Mouse (Mus musculus): Measurements from ENCODE around the gene Olfr984. TPM values are rescaled to one million over a fixed set of nuclear protein-coding genes. Genes with fewer than 3 reads are reported as not detected.

Olfr984 gene
- polyA plus RNA-seq, 2 experiments: not detected

DNA sequence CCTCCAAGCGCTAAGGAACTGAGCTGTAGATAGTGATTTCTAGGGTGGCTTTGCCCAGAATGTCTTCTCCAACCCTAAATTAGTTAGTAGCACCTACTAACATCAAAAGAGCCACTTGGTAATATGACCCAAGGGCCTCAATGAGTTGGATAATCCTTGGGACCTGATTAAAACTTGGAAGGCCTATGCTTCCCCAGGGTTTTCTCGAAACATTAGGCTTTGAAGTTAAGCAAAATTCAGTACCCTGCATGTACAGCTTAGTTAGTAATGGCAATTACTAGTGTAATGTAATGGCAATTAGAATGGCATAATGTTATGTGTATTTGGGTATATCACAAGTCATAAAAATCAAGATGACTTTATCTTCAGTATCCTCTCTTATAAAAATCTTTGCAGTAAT lies 20.5 kb downstream of the Olfr984 start, which contains the start of gene Olfr983:
Gene Olfr983, minus strand, starts transcription at position 101 of the 400 bp plus-strand sequence.
- Histone ChIP-seq H3K4me3 (replicated peaks; ENCODE audit: low read length) (no peak within 1 kb of the TSS), H3K36me3 (ENCODE audit: control insufficient read depth, insufficient read depth, low read length) (no peaks in the 10 kb centered on the region), H3K9me3 (ENCODE audit: control insufficient read depth, low read length) (no peaks in the 10 kb centered on the region), H3K4me2 (replicated peaks; ENCODE audit: low read depth, low read length, severe bottlenecking) (no peak within 1 kb of the TSS), H3K4me1 (ENCODE audit: control insufficient read depth, insufficient read depth, low read length) (no peaks in the 10 kb centered on the region), H3K9ac (ENCODE audit: low read depth, low read length, severe bottlenecking) (no peak within 1 kb of the TSS), H3K27ac (replicated peaks; ENCODE audit: low read depth, low read length) (no peak within 1 kb of the TSS), H3K27me3 (ENCODE audit: control insufficient read depth, insufficient read depth, low read length) (no peaks in the 10 kb centered on the region)
- DNase-seq (ENCODE audit: low spot score) (no peak), ATAC-seq (ENCODE audit: low FRiP score, low read depth) (no peak)
- 73% methylated on average over 2 of the region's 2 CpGs for WGBS
- TF ChIP-seq POLR2A (IDR thresholded peaks at IDR 0.05; ENCODE audit: borderline replicate concordance, extremely low read depth, insufficient read depth, insufficient read length): no peak

DNA sequence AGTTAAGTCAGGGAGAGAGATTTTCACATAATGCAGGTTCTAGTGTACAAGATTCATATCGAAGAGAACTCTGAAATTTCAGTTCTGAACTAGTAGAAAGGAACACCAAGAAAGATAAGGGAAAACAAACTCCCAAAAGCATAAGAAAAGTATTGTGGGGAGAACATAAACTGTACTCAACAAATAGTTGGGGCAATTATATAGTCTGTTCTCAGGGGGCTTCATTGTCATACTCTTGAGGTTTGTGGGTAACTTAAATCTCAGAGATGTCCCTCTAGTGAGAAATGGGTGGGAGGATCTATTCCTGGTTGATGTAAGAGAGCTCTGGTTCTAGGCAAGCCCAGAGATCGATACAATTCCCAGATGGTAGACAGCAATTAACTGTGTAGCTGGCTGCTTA lies 40.5 kb downstream of the Olfr984 start, which contains the start of gene Olfr982:
Gene Olfr982, plus strand, starts transcription at position 301 of the 400 bp plus-strand sequence.
- Histone ChIP-seq H3K9me3 (ENCODE audit: control insufficient read depth, low read length) (no peaks in the 10 kb centered on the region), H3K27me3 (ENCODE audit: control insufficient read depth, insufficient read depth, low read length) (no peaks in the 10 kb centered on the region), H3K4me3 (replicated peaks; ENCODE audit: low read length) (no peak within 1 kb of the TSS), H3K9ac (ENCODE audit: low read depth, low read length, severe bottlenecking) (no peak within 1 kb of the TSS), H3K4me1 (ENCODE audit: control insufficient read depth, insufficient read depth, low read length) (no peaks in the 10 kb centered on the region), H3K36me3 (ENCODE audit: control insufficient read depth, insufficient read depth, low read length) (no peaks in the 10 kb centered on the region), H3K4me2 (replicated peaks; ENCODE audit: low read depth, low read length, severe bottlenecking) (no peak within 1 kb of the TSS), H3K27ac (replicated peaks; ENCODE audit: low read depth, low read length) (no peak within 1 kb of the TSS)
- WGBS: 62% methylated on average over 2 of the region's 2 CpGs
- ATAC-seq (ENCODE audit: low FRiP score, low read depth): no peak
- no peak for DNase-seq (ENCODE audit: low spot score)
- TF ChIP-seq POLR2A (IDR thresholded peaks at IDR 0.05; ENCODE audit: borderline replicate concordance, extremely low read depth, insufficient read depth, insufficient read length): no peak

DNA sequence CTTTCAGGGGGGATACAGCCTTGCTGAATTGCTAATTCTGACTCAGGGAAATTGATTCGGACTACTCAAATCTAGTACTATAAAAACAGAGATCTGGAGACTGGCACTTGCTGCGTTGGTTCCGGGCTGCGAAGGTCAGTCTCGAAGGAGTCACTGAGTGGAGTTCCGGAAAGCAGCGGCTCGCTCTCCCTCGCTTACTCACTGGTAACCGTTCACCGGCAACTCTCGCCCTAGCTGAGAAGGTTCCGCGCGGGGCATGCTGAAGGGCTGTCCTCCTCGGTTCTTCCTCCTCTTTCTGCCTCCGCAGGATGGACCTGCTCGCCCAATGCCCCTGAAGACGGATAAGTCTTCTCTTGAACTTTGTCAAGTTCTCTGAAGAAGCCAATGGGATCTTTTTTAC lies 63.9 kb downstream of the Olfr984 start:
- Histone ChIP-seq H3K36me3 (ENCODE audit: control insufficient read depth, insufficient read depth, low read length) (no peaks in the 10 kb centered on the region), H3K27ac (replicated peaks; ENCODE audit: low read depth, low read length) (no peak overlapping the region), H3K4me1 (ENCODE audit: control insufficient read depth, insufficient read depth, low read length) (no peaks in the 10 kb centered on the region), H3K9me3 (ENCODE audit: control insufficient read depth, low read length) (no peaks in the 10 kb centered on the region), H3K4me3 (replicated peaks; ENCODE audit: low read length) (no peak overlapping the region), H3K4me2 (replicated peaks; ENCODE audit: low read depth, low read length, severe bottlenecking) (no peak overlapping the region), H3K9ac (ENCODE audit: low read depth, low read length, severe bottlenecking) (no peak overlapping the region), H3K27me3 (ENCODE audit: control insufficient read depth, insufficient read depth, low read length) (no peaks in the 10 kb centered on the region)
- ATAC-seq (ENCODE audit: low FRiP score, low read depth) (no peak), DNase-seq (ENCODE audit: low spot score) (no peak)
- WGBS: 91% methylated on average over 19 of the region's 19 CpGs
- TF ChIP-seq POLR2A (IDR thresholded peaks at IDR 0.05; ENCODE audit: borderline replicate concordance, extremely low read depth, insufficient read depth, insufficient read length): no peak

Other genes with a start within 250 kb of the Olfr984 start
- not detected in 2 replicates for gene Olfr972, start 247.8 kb downstream of the Olfr984 start, polyA plus RNA-seq (2012; rRNA removed)
- not detected in 2 replicates for gene Olfr972, start 247.8 kb downstream of the Olfr984 start, polyA plus RNA-seq (2014; fragmentation: Nextera tagmentation; extraction: Ambion mirVana)
- gene Olfr229, start 206.9 kb downstream of the Olfr984 start, polyA plus RNA-seq (2012; rRNA removed): not detected in 2 replicates
- gene Olfr229, start 206.9 kb downstream of the Olfr984 start, polyA plus RNA-seq (2014; fragmentation: Nextera tagmentation; extraction: Ambion mirVana): not detected in 2 replicates
- gene Olfr974, start 176.7 kb downstream of the Olfr984 start, polyA plus RNA-seq (2012; rRNA removed): not detected in 2 replicates
- not detected in 2 replicates for gene Olfr974, start 176.7 kb downstream of the Olfr984 start, polyA plus RNA-seq (2014; fragmentation: Nextera tagmentation; extraction: Ambion mirVana)
- 0.05 TPM in 1 of 2 replicates, not detected in the other for gene Olfr975, start 162.2 kb downstream of the Olfr984 start, polyA plus RNA-seq (2012; rRNA removed)
- not detected in 2 replicates for gene Olfr975, start 162.2 kb downstream of the Olfr984 start, polyA plus RNA-seq (2014; fragmentation: Nextera tagmentation; extraction: Ambion mirVana)
- gene Olfr976, start 153.1 kb downstream of the Olfr984 start, polyA plus RNA-seq (2012; rRNA removed): not detected in 2 replicates
- gene Olfr976, start 153.1 kb downstream of the Olfr984 start, polyA plus RNA-seq (2014; fragmentation: Nextera tagmentation; extraction: Ambion mirVana): not detected in 2 replicates
- not detected in 2 replicates for gene Olfr978, start 122.1 kb downstream of the Olfr984 start, polyA plus RNA-seq (2012; rRNA removed)
- gene Olfr978, start 122.1 kb downstream of the Olfr984 start, polyA plus RNA-seq (2014; fragmentation: Nextera tagmentation; extraction: Ambion mirVana): not detected in 2 replicates
- gene Olfr979, start 110.7 kb downstream of the Olfr984 start, polyA plus RNA-seq (2012; rRNA removed): 0.15 TPM in 1 of 2 replicates, not detected in the other
- not detected in 2 replicates for gene Olfr979, start 110.7 kb downstream of the Olfr984 start, polyA plus RNA-seq (2014; fragmentation: Nextera tagmentation; extraction: Ambion mirVana)
- gene Olfr980, start 104.6 kb downstream of the Olfr984 start, polyA plus RNA-seq (2012; rRNA removed): not detected in 2 replicates
- gene Olfr980, start 104.6 kb downstream of the Olfr984 start, polyA plus RNA-seq (2014; fragmentation: Nextera tagmentation; extraction: Ambion mirVana): not detected in 2 replicates
- not detected in 2 replicates for gene Olfr981, start 92.7 kb downstream of the Olfr984 start, polyA plus RNA-seq (2012; rRNA removed)
- gene Olfr981, start 92.7 kb downstream of the Olfr984 start, polyA plus RNA-seq (2014; fragmentation: Nextera tagmentation; extraction: Ambion mirVana): not detected in 2 replicates
- not detected in 2 replicates for gene Olfr982, start 40.4 kb downstream of the Olfr984 start, polyA plus RNA-seq (2012; rRNA removed)
- not detected in 2 replicates for gene Olfr982, start 40.4 kb downstream of the Olfr984 start, polyA plus RNA-seq (2014; fragmentation: Nextera tagmentation; extraction: Ambion mirVana)
- not detected in 2 replicates for gene Olfr983, start 20.6 kb downstream of the Olfr984 start, polyA plus RNA-seq (2012; rRNA removed)
- gene Olfr983, start 20.6 kb downstream of the Olfr984 start, polyA plus RNA-seq (2014; fragmentation: Nextera tagmentation; extraction: Ambion mirVana): not detected in 2 replicates
- gene Olfr985, start 16.0 kb upstream of the Olfr984 start, polyA plus RNA-seq (2012; rRNA removed): not detected in 2 replicates
- gene Olfr985, start 16.0 kb upstream of the Olfr984 start, polyA plus RNA-seq (2014; fragmentation: Nextera tagmentation; extraction: Ambion mirVana): not detected in 2 replicates
- gene Tmem225, start 33.9 kb upstream of the Olfr984 start, polyA plus RNA-seq (2012; rRNA removed): not detected in 2 replicates
- not detected in 2 replicates for gene Tmem225, start 33.9 kb upstream of the Olfr984 start, polyA plus RNA-seq (2014; fragmentation: Nextera tagmentation; extraction: Ambion mirVana)
- not detected in 2 replicates for gene Olfr986, start 66.7 kb upstream of the Olfr984 start, polyA plus RNA-seq (2012; rRNA removed)
- not detected in 2 replicates for gene Olfr986, start 66.7 kb upstream of the Olfr984 start, polyA plus RNA-seq (2014; fragmentation: Nextera tagmentation; extraction: Ambion mirVana)
- 5.6 and 6.3 TPM in 2 replicates for gene Zfp202, start 78.1 kb upstream of the Olfr984 start, polyA plus RNA-seq (2012; rRNA removed)
- 6.3 and 6.7 TPM in 2 replicates for gene Zfp202, start 78.1 kb upstream of the Olfr984 start, polyA plus RNA-seq (2014; fragmentation: Nextera tagmentation; extraction: Ambion mirVana)
- gene Scn3b, start 155.0 kb upstream of the Olfr984 start, polyA plus RNA-seq (2012; rRNA removed): 11.6 and 14.6 TPM in 2 replicates
- 9.3 and 15.8 TPM in 2 replicates for gene Scn3b, start 155.0 kb upstream of the Olfr984 start, polyA plus RNA-seq (2014; fragmentation: Nextera tagmentation; extraction: Ambion mirVana)